Mouse (Mus musculus): ENCODE measurements around the gene Phf11c. TPM values are rescaled to one million over a fixed set of nuclear protein-coding genes. Genes with fewer than 3 reads are reported as not detected.
"Not testable (repeated sequence)": the region's sequence is repeated elsewhere in the genome, so short reads cannot be mapped to it uniquely, and the experiment has no call there.

Gene Phf11c
- polyA plus RNA-seq, 1 experiment from 2014 or later, result 0.40 TPM

DNA sequence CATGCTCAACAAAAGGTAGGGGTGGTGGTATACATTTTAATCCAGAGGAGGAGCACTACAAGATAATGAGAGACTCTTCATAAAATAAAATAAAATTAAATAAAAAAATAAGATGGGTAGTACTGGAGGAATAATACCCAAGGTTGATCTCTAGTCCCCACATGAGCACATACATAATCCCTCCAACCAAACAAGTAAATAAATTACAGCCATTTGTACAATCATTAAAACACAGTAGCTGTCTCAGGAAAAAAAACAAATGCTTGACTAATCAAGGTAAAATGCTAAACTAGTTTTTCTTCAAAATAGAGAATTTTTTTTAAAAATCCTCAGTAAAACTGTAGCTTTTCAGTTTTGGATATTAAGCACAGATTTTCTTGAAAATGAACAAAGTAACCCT is 40.0 kb upstream of the Phf11c start:
- no peaks in the 10 kb centered on the region for H3K4me1 ChIP-seq (replicated peaks; ENCODE audit: control insufficient read depth, insufficient read depth, low read length)
- H3K27ac ChIP-seq (ENCODE audit: low read depth, low read length), result no peak overlapping the region
- no peak overlapping the region for H3K4me2 ChIP-seq (replicated peaks; ENCODE audit: low read depth)
- no peak overlapping the region for H3K9ac ChIP-seq (ENCODE audit: low read depth, low read length)
- ATAC-seq, result no peak
- no peak for TF ChIP-seq CTCF (IDR thresholded peaks at IDR 0.05; ENCODE audit: low read depth)
- no peaks in the 10 kb centered on the region for H3K27me3 ChIP-seq (replicated peaks; ENCODE audit: control insufficient read depth, insufficient read depth, low read length)
- no peak overlapping the region for H3K4me3 ChIP-seq (ENCODE audit: low read depth, low read length)
- 0 out of 2 replicates have a peak, but pooled peaks cover 4% of the 10 kb centered on the region for H3K36me3 ChIP-seq (ENCODE audit: control insufficient read depth, insufficient read depth)
- H3K9me3 ChIP-seq (ENCODE audit: control insufficient read depth), result no peaks in the 10 kb centered on the region

DNA sequence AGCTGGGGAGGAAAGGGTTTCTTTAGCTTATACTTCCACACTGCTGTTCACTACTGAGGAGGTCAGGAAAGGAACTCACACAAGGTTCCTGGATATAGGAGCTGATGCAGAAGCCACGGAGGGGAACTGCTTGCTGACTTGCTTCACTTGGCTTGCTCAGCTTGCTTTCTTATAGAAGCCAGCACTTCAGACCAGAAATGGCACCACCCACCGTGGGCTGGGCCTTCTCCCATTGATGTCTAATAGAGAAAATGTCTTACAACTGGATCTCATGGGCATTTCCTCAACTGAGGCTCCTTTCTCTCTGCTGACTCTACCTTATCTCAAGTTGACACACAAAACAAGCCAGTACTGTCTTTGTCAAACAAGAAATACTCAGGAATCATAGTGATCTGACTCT is 38.7 kb upstream of the Phf11c start:
- Histone ChIP-seq H3K4me1 (replicated peaks; ENCODE audit: control insufficient read depth, insufficient read depth, low read length) (no peaks in the 10 kb centered on the region), H3K36me3 (ENCODE audit: control insufficient read depth, insufficient read depth) (0 out of 2 replicates have a peak, but pooled peaks cover 4% of the 10 kb centered on the region), H3K27me3 (replicated peaks; ENCODE audit: control insufficient read depth, insufficient read depth, low read length) (no peaks in the 10 kb centered on the region), H3K9me3 (ENCODE audit: control insufficient read depth) (no peaks in the 10 kb centered on the region), H3K27ac (ENCODE audit: low read depth, low read length) (no peak overlapping the region), H3K4me2 (replicated peaks; ENCODE audit: low read depth) (no peak overlapping the region), H3K9ac (ENCODE audit: low read depth, low read length) (no peak overlapping the region), H3K4me3 (ENCODE audit: low read depth, low read length) (no peak overlapping the region)
- TF ChIP-seq CTCF (IDR thresholded peaks at IDR 0.05; ENCODE audit: low read depth), result no peak
- 81% methylated on average over 2 of the region's 2 CpGs for WGBS
- ATAC-seq, result no peak

DNA sequence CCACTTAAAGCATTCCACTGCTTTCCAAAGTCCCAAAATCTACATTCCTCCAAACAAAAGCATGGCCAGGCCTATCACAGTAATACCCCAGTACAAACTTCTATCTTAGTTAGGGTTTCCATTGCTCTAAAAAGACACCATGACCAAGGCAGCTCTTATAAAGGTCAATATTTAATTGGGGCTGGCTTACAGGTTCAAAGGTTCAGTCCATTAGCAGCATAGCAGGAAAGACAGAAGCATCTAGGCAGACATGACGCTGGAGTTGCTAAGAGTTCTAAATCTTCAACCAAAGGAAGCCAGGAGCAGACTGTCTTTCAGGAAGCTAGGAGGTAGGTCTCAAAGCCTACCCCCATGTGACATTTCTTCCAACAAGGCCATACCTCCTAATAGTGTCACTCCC is 35.4 kb upstream of the Phf11c start:
- TF ChIP-seq CTCF (IDR thresholded peaks at IDR 0.05; ENCODE audit: low read depth), result no peak
- H3K4me1 ChIP-seq (replicated peaks; ENCODE audit: control insufficient read depth, insufficient read depth, low read length), result no peaks in the 10 kb centered on the region
- H3K9me3 ChIP-seq (ENCODE audit: control insufficient read depth), result no peaks in the 10 kb centered on the region
- no peak for ATAC-seq
- no peak overlapping the region for H3K4me2 ChIP-seq (replicated peaks; ENCODE audit: low read depth)
- H3K27ac ChIP-seq (ENCODE audit: low read depth, low read length), result no peak overlapping the region
- WGBS, result 67% methylated on average over 1 of the region's 1 CpGs
- H3K4me3 ChIP-seq (ENCODE audit: low read depth, low read length), result no peak overlapping the region
- 0 out of 2 replicates have a peak, but pooled peaks cover 9% of the 10 kb centered on the region for H3K36me3 ChIP-seq (ENCODE audit: control insufficient read depth, insufficient read depth)
- H3K27me3 ChIP-seq (replicated peaks; ENCODE audit: control insufficient read depth, insufficient read depth, low read length), result no peaks in the 10 kb centered on the region
- H3K9ac ChIP-seq (ENCODE audit: low read depth, low read length), result no peak overlapping the region

DNA sequence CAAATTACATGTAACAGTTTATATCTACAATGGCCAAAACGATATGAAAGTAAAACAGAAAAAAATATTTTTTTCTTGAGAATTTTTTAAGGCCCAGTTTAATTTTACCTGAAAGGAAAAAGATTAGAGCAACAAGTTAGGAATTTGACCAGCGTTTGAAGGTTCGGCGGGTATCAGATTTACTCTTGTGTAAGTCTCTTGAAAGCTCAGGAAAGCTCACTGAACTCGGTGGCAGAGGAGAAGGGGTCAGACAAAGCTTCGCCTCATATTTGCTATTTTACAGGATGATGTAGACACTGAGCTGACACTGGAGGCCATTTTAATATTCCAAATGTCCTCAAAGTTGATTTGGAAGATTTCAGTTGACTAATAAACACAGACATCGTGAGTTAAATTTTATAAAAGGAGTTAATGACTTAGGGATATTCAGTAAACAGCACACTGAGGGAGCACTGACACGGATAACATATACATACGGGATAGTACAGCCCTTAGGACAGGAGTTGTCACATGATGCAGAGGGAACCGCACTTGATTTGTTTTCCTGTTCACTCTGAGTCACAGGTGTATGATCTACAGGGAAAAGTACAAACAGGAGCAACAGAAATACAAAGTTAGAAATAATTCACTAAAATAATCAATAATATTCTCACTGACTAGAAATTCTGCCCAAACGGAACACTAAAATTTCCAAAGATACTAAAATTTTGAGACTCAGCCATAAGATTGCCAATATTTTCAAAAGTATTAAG is 27.9 kb upstream of the Phf11c start:
- H3K4me3 ChIP-seq (ENCODE audit: low read depth, low read length), result no peak overlapping the region
- no peaks in the 10 kb centered on the region for H3K9me3 ChIP-seq (ENCODE audit: control insufficient read depth)
- no peak overlapping the region for H3K27ac ChIP-seq (ENCODE audit: low read depth, low read length)
- no peaks in the 10 kb centered on the region for H3K27me3 ChIP-seq (replicated peaks; ENCODE audit: control insufficient read depth, insufficient read depth, low read length)
- peaks cover 5% of the 10 kb centered on the region; the same call in 1 of the 2 replicates for H3K36me3 ChIP-seq (ENCODE audit: control insufficient read depth, insufficient read depth)
- H3K4me1 ChIP-seq (replicated peaks; ENCODE audit: control insufficient read depth, insufficient read depth, low read length), result no peaks in the 10 kb centered on the region
- TF ChIP-seq CTCF (IDR thresholded peaks at IDR 0.05; ENCODE audit: low read depth), result no peak
- no peak overlapping the region for H3K9ac ChIP-seq (ENCODE audit: low read depth, low read length)
- H3K4me2 ChIP-seq (replicated peaks; ENCODE audit: low read depth), result no peak overlapping the region
- 78% methylated on average over 11 of the region's 11 CpGs for WGBS
- no peak for ATAC-seq

DNA sequence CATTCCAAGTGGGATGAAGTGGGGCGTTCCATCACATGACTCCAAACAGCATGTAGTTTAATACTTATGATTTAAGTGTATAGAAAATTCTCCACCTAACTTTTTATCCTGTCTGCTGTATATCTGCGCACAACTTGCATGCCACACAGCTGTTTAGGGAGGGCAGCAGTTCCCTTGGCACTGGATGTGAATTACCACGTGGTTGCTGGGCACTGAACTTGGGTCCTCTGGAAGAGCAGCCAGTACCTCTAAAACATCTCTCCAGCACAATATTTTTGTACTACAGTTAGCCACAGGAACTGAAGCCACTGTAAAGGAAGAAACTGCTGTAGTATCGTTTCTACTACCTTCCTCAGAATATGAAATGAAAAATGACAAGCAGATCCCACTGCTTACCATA is 23.0 kb upstream of the Phf11c start:
- Histone ChIP-seq H3K27me3 (replicated peaks; ENCODE audit: control insufficient read depth, insufficient read depth, low read length) (no peaks in the 10 kb centered on the region), H3K4me1 (replicated peaks; ENCODE audit: control insufficient read depth, insufficient read depth, low read length) (no peaks in the 10 kb centered on the region), H3K9me3 (ENCODE audit: control insufficient read depth) (no peaks in the 10 kb centered on the region), H3K27ac (ENCODE audit: low read depth, low read length) (no peak overlapping the region), H3K4me2 (replicated peaks; ENCODE audit: low read depth) (no peak overlapping the region), H3K9ac (ENCODE audit: low read depth, low read length) (no peak overlapping the region), H3K36me3 (ENCODE audit: control insufficient read depth, insufficient read depth) (peaks cover 10% of the 10 kb centered on the region), H3K4me3 (ENCODE audit: low read depth, low read length) (no peak overlapping the region)
- WGBS, result 88% methylated on average over 4 of the region's 4 CpGs
- no peak for ATAC-seq
- TF ChIP-seq CTCF (IDR thresholded peaks at IDR 0.05; ENCODE audit: low read depth), result no peak

DNA sequence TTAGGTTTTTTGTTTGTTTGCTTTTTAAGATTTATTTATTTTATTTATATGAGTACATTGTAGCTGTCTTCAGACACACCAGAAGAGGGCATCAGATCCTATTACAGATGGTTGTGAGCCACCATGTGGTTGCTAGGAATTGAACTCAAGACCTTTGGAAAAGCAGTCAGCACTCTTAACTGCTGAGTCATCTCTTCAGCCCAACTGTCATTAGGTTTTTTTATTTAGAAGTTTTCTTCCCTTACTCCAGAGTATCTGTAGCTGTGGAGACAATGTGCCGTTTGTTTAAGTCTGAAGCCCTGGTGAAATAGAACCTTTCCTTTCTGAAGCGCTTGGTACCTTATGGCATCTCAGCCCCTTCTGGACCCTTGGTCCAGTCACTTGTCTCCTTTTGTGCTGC is 19.8 kb upstream of the Phf11c start:
- H3K9ac ChIP-seq (ENCODE audit: low read depth, low read length); H3K9me3 ChIP-seq (ENCODE audit: control insufficient read depth); ATAC-seq; H3K36me3 ChIP-seq (ENCODE audit: control insufficient read depth, insufficient read depth); H3K4me3 ChIP-seq (ENCODE audit: low read depth, low read length); H3K27me3 ChIP-seq (replicated peaks; ENCODE audit: control insufficient read depth, insufficient read depth, low read length); H3K27ac ChIP-seq (ENCODE audit: low read depth, low read length); H3K4me1 ChIP-seq (replicated peaks; ENCODE audit: control insufficient read depth, insufficient read depth, low read length); H3K4me2 ChIP-seq (replicated peaks; ENCODE audit: low read depth): not testable (repeated sequence)
- 100% methylated on average over 2 of the region's 2 CpGs for WGBS
